Mouse (Mus musculus): ENCODE results near the gene Vps13d. TPM values are rescaled to one million over a fixed set of nuclear protein-coding genes. Genes with fewer than 3 reads are reported as not detected.
A peak's percentile ranks its signal among the peaks of the same experiment; 100 is the strongest.

The Vps13d gene
- polyA plus RNA-seq, 1 experiment from 2014 or later, result 76.6 TPM

DNA sequence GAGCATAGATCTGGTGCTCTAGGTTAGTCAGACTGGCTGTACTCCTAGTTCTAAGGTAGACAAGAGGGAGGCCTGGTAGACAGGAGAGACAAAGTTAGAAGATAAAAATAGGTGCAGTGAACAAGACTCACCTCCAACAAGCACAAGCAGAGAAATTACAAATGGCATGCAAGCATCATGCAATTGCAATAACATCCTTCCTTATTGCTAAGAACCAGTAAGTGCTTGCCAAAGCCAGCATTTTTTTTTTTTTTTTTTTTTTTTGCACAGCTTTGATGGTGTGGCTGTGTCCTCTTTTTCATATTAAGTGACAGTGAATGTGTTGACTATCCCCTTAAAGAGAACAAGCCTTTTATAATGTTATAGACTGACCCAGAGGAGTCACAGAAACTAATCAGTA, 91.2 kb downstream of the Vps13d start:
- Histone ChIP-seq H3K4me3 (ENCODE audit: inconsistent target) (no peak overlapping the region), H3K27ac (no peak overlapping the region), H3K36me3 (ENCODE audit: inconsistent target) (peaks cover 57% of the 10 kb centered on the region), H3K79me2 (ENCODE audit: inconsistent target) (no peaks in the 10 kb centered on the region)

DNA sequence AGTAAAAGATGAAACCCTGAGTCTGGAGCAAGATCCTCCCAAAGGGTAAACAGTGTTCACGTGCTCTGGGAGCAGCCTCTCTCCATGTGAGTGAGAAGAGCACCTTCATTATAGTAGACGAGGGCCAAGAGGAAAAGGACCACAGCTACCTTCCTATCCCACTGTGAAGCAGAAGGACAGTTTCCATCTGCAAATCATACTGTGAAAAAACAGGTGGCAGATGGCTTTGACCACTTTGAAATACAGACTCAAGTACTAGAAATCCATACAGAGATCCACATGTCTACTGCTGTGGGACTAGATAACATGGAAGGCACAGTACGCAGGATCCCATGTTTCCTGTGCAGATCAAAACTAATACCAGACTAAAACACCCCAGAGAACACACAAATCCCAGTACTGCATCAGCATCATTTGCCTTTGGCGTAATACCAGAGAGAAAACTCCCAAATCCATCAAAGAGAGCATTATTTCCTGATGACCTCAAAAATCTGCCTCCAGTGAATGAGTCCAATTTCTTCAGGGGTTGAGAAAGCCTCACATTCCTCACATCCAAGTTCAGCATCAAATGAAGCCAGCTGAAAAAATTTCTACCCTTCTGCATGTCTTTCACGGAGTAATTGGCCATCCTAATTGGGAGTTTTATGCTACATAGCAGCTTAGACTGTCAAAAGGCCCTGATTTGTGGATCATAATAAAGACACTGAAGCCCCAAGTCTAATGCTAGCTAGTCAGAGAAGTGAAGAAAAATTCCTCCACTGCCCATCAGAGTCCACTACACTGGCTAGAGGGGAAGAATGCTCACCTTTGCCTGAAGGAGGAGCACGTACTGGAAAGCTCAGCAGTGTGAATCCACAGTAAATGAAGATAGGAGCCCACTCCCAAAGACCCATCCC, 92.7 kb downstream of the Vps13d start:
- whole genome bisulfite sequencing (ENCODE audit: missing documents), result 95% methylated on average over 6 of the region's 6 CpGs
- H3K36me3 ChIP-seq (ENCODE audit: inconsistent target), result peaks cover 46% of the 10 kb centered on the region

DNA sequence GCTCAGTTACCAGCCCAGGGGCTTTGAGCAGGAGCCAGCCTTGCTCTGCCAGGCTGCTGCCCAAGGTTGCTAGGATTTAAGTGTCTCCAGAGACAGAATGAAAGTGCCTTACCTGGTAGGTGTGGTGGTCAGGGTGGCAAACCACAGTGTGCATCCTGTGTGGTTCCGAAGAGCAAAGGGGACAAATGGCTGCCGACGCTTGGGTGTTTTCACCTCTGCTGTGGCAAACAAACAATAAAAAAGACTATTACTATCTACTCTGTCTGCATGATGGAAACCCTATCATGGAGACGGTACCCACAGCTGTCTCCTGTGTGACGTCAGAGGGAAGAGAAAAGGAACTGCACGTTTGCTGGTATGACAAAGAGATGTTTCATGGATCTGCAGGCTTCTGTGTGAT, 95.0 kb downstream of the Vps13d start:
- Histone ChIP-seq H3K79me2 (ENCODE audit: inconsistent target) (no peaks in the 10 kb centered on the region), H3K4me3 (ENCODE audit: inconsistent target) (no peak overlapping the region), H3K36me3 (ENCODE audit: inconsistent target) (peaks cover 38% of the 10 kb centered on the region), H3K27ac (no peak overlapping the region)
- 72% methylated on average over 4 of the region's 6 CpGs for WGBS (ENCODE audit: missing documents)

More for the DNA sequence above, 92.7 kb downstream of the Vps13d start:
- Histone ChIP-seq H3K27ac (no peak overlapping the region), H3K4me3 (ENCODE audit: inconsistent target) (no peak overlapping the region), H3K79me2 (ENCODE audit: inconsistent target) (no peaks in the 10 kb centered on the region)

DNA sequence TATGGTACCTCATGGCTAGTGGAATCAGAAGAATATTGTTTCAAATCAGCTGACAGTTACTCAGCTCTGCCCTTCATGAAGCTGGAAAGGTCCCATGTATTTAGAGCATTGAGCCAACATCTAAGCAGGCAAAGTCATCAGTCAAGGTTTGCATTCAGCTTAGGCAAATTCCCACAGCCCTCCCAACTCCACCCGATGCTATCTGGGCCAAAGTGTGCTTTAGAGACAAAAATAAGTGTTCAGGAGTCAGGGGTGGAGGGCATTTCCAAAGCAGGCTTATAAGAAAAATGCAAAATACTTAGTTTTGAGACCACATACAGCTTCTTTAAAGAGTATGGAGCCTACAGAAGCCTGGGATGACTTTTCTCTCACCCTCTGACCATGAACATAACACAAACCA, 95.5 kb downstream of the Vps13d start:
- WGBS (ENCODE audit: missing documents), result 87% methylated on average over 1 of the region's 1 CpGs
- no peak overlapping the region for H3K27ac ChIP-seq
- no peaks in the 10 kb centered on the region for H3K79me2 ChIP-seq (ENCODE audit: inconsistent target)
- H3K36me3 ChIP-seq (ENCODE audit: inconsistent target), result peaks cover 38% of the 10 kb centered on the region
- no peak overlapping the region for H3K4me3 ChIP-seq (ENCODE audit: inconsistent target)

DNA sequence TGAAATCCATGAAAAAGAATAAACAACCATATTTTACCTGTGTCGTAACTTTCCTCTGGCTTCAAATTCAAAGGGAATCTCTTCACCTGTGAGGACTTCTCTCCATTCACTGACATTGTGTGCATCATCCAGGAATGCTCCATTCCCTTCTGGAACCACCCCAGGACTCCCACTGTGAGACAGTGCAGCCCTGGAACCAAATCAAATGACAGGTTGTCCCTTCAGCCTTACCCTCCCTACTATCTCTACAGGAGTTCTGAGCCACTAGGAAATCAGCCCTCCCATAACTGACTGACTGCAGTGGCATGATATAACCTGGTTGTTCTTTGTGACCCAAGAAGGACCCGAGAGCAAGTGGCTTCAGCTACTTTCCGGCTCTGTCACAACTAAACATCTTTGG, 96.8 kb downstream of the Vps13d start:
- Histone ChIP-seq H3K27ac (peak overlapping the region; percentile 98), H3K79me2 (ENCODE audit: inconsistent target) (no peaks in the 10 kb centered on the region), H3K4me3 (ENCODE audit: inconsistent target) (no peak overlapping the region), H3K36me3 (ENCODE audit: inconsistent target) (peaks cover 46% of the 10 kb centered on the region)
- WGBS (ENCODE audit: missing documents), result 98% methylated on average over 3 of the region's 3 CpGs

DNA sequence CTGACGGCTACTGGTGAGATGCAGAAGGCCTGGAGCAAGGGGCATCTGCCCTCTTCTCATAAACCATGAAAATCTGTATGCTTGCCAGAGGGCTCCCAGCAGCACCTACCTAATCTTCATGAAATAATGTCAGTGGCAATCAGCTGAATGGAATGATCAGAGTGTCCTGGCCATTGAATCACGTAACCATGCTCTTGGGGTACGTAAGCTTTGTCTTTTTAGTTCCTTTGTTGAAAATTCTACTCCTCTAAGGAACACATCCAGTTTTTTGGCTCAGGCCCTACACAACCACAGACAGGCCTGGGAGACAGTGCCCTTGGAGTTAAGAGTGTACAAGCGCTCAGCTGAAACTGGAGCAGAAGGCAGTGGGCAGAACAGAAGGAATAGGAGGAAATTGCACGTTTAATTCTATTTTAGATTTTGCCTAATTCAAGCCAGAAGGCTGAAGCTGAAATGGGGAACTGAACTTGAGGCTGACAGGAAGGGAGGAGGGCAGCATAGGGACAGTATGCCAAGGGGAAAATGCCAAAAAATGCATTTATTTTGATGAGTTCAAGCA, 98.2 kb downstream of the Vps13d start:
- WGBS (ENCODE audit: missing documents), result 52% methylated on average over 5 of the region's 5 CpGs

DNA sequence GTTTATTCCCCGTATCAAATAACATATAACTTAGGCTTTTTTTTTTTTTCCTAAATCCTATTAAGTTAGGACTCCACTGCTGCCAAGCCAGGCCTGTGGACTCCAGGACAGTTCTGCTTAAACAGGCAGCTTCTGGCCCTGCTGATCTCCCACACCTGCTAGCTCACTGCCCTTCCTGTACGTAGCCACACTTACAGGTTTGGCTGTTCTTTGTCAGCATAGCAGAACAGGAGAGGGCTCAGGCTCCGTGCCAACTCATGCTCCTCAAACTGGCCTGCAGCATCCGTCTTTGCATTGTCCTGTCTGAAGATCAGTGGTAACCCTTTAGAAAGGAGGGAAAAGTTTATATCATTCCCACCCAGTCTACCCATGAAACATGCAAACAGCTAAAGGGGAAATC, 108.3 kb downstream of the Vps13d start:
- Histone ChIP-seq H3K36me3 (ENCODE audit: inconsistent target) (peaks cover 84% of the 10 kb centered on the region), H3K27ac (no peak overlapping the region), H3K4me3 (ENCODE audit: inconsistent target) (no peak overlapping the region), H3K79me2 (ENCODE audit: inconsistent target) (no peaks in the 10 kb centered on the region)
- 95% methylated on average over 4 of the region's 4 CpGs for WGBS (ENCODE audit: missing documents)

More for the DNA sequence above, 98.2 kb downstream of the Vps13d start:
- H3K36me3 ChIP-seq (ENCODE audit: inconsistent target), result peaks cover 48% of the 10 kb centered on the region
- no peaks in the 10 kb centered on the region for H3K79me2 ChIP-seq (ENCODE audit: inconsistent target)
- H3K4me3 ChIP-seq (ENCODE audit: inconsistent target), result no peak overlapping the region
- H3K27ac ChIP-seq, result peak overlapping the region; percentile 98

DNA sequence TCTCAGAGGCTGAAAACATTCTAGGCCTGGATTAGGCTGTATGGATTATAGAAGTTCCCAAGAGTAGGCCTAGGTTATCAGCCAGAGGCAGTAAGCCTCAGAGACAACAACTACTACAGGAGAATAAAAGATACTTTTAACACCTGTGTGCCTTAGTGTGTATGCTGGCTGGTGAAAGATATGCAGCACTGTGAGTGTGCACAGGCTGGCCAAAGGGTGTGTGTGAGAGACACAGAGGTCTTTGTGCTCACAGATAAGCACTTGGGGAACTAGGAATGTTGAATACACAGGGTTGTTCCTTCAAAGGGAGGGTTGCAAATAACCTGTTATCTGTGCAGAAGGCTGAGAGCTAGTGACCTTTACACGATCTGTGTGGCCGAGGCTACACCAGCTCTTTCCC, 115.5 kb downstream of the Vps13d start:
- Histone ChIP-seq H3K79me2 (ENCODE audit: inconsistent target) (no peaks in the 10 kb centered on the region), H3K36me3 (ENCODE audit: inconsistent target) (peaks cover 86% of the 10 kb centered on the region), H3K27ac (no peak overlapping the region), H3K4me3 (ENCODE audit: inconsistent target) (no peak overlapping the region)
- WGBS (ENCODE audit: missing documents), result 95% methylated on average over 2 of the region's 2 CpGs

DNA sequence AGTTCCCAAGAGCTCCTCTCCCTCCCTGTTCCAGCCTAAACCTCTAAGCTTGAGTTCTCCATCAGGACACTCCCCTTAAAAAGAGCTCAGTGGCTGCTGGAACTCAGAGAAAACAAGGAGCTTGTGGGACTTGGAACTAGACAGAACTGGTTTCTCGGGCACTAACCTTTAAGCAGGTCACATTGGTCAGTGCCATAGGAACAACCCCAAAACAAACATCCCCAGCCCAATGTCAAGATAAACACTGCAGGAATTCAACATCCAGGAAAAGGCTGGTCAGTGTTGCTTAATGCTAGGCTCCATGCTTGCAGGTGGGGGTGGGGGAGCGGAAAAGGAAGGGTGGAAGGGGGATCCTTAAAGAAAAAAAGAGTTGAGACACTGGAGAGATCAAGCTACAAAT, 120.5 kb downstream of the Vps13d start:
- H3K4me3 ChIP-seq (ENCODE audit: inconsistent target), result no peak overlapping the region
- 96% methylated on average over 2 of the region's 2 CpGs for WGBS (ENCODE audit: missing documents)
- no peaks in the 10 kb centered on the region for H3K79me2 ChIP-seq (ENCODE audit: inconsistent target)
- H3K36me3 ChIP-seq (ENCODE audit: inconsistent target), result peaks cover 56% of the 10 kb centered on the region
- no peak overlapping the region for H3K27ac ChIP-seq

DNA sequence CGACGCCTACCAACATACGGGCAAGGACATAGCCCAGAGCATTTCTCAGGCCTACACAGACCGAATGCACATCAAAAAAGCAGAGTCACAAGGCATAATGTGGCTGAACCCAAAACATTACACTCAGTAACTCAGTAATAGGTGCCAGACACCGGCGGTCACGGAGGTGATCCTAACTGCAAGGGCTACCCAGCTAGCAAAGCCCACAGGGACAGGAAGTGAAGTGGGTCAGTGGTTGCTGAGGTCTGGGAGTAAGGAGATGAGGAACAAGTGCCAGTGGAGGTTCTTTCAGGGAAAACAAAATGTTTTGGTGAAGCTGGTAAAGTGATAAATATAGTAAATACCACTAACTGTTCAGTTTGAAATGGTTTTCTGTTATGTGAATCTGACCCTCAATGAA, 121.1 kb downstream of the Vps13d start:
- H3K27ac ChIP-seq, result no peak overlapping the region
- WGBS (ENCODE audit: missing documents), result 63% methylated on average over 7 of the region's 7 CpGs
- no peak overlapping the region for H3K4me3 ChIP-seq (ENCODE audit: inconsistent target)
- H3K36me3 ChIP-seq (ENCODE audit: inconsistent target), result peaks cover 53% of the 10 kb centered on the region
- no peaks in the 10 kb centered on the region for H3K79me2 ChIP-seq (ENCODE audit: inconsistent target)

DNA sequence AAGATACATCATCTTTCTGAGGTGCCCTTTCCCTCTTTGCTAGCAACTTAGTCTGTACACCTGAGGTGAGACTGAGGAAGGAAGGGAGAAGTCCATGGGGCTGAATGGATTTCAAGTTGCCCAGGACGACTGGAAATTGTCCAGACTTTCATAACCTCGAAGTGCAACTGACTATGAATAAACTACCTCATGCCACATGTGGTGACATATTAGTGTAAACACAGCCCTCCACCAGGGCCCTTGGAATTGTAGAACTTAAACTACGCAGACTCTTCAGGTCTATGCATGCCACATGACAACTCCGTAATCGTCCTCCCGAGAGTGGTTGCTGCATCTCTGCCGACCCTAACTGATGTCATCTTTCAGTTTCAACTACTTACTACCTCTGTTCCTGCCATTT, 122.9 kb downstream of the Vps13d start:
- peaks cover 39% of the 10 kb centered on the region for H3K36me3 ChIP-seq (ENCODE audit: inconsistent target)
- 77% methylated on average over 7 of the region's 7 CpGs for WGBS (ENCODE audit: missing documents)

DNA sequence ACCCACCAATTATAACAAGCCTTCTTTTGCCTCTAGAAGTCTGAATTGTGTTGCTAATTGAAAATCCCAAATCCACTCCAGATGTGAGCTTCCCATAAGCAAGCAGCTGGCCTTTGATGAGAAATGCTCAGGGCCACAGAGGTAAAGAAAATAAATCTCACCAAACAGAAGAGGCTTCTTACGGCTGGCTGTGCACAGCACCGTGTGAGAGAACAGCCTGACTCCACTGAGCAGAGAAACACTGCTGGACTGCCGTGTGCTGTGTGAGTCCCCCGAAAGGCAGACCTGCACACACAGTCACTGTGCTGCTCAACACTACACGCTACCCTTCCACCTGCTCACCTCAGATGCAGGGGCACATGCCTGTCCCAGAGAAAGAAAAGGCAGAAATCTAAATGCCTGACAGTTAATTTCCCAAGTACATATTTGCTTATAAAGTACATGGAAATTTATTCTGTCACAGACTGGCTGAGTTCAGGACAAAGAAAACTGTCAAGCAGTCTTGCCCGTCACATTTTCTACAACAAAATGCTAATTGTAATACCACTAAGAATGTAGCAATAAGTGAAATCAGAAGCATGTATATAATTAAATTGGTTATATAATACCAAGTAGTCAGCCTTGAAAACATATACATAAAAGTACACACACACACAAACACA, 127.7 kb downstream of the Vps13d start:
- Histone ChIP-seq H3K4me3 (ENCODE audit: inconsistent target) (no peak overlapping the region), H3K79me2 (ENCODE audit: inconsistent target) (no peaks in the 10 kb centered on the region), H3K27ac (no peak overlapping the region), H3K36me3 (ENCODE audit: inconsistent target) (peaks cover 43% of the 10 kb centered on the region)
- 97% methylated on average over 6 of the region's 6 CpGs for WGBS (ENCODE audit: missing documents)

More for the DNA sequence above, 122.9 kb downstream of the Vps13d start:
- no peak overlapping the region for H3K27ac ChIP-seq
- H3K79me2 ChIP-seq (ENCODE audit: inconsistent target), result no peaks in the 10 kb centered on the region
- no peak overlapping the region for H3K4me3 ChIP-seq (ENCODE audit: inconsistent target)

DNA sequence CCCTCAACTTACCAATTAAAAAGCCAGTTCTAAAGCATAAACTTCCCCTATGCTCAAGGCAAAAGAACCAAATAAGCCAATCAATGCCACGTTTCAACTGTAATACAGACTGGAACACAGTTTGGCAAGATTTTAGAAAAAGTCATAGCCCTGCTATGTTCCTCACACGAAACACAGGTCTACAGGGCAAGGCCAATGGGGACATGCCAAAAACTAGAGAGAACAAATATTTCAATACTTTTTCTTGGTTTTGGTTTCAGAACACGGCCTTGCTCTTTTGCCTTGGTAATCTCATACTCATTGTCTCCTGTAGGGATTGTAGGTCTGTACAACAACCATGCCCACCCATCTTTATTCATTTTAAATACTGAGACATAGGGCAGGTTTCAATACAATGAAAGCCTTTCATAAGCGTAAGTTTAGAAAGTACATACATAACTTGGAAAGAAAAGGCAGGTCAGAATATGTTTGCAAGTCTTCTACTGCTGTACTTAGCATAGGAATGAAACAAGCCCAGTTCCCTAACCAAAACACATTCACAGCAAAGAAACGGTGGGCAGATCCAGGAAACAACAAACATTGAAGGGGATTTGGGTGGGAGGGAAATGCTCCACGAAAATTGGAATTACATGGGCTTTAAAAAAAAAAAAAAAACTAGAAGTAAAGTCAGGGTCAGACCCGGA, 128.3 kb downstream of the Vps13d start:
- WGBS (ENCODE audit: missing documents), result 92% methylated on average over 7 of the region's 7 CpGs

DNA sequence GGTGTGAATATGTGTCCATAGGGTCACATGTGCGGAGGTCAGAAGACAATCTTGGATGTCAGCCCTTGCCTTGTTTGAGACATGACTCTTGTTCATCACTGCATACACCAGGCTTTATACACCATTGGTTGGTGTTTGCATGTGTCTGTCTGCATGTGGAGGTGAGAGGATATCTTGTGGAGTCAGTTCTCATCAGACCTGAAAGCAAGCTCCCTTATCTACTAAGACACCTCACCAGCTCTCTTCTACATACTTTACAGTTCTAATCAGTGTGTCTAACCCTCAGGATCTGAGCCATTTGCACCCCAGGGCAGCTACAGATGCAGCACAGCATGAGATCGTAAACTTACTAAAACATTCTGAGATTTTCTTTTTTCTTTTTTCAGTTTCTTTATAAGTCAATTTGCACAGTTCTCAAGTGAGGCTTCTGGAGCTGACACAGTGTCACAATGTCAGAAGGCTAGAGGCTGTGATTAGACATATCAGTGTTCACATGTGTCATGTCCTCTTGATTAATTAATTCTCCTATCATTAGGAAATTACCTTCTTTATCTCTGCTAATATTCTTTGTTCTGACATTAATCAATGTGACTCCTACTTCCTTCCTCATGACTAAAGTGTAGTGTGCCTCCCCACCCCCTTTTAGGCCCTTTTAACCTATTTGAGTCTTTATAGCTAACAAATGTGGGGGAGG, 135.9 kb downstream of the Vps13d start:
- no peaks in the 10 kb centered on the region for H3K79me2 ChIP-seq (ENCODE audit: inconsistent target)
- H3K4me3 ChIP-seq (ENCODE audit: inconsistent target), result no peak overlapping the region
- no peak overlapping the region for H3K27ac ChIP-seq
- peaks cover 82% of the 10 kb centered on the region; the same call in 1 of the 2 replicates for H3K36me3 ChIP-seq (ENCODE audit: inconsistent target)
- 84% methylated on average over 2 of the region's 2 CpGs for WGBS (ENCODE audit: missing documents)

More for the DNA sequence above, 128.3 kb downstream of the Vps13d start:
- peaks cover 47% of the 10 kb centered on the region for H3K36me3 ChIP-seq (ENCODE audit: inconsistent target)
- H3K4me3 ChIP-seq (ENCODE audit: inconsistent target), result no peak overlapping the region
- H3K27ac ChIP-seq, result no peak overlapping the region
- no peaks in the 10 kb centered on the region for H3K79me2 ChIP-seq (ENCODE audit: inconsistent target)
